Mouse (Mus musculus) megakaryocyte, embryonic 14.5 days (primary cell): Measurements from ENCODE around the gene Fgd4.

Source experiments
- FLI1 ChIP-seq: IDR thresholded peaks from 2 replicates; pipeline ENCODE4 v1.6.1; 2012; ENCODE audit warnings: low read length, inconsistent platforms, mixed read lengths
- GATA1 ChIP-seq: IDR thresholded peaks from 3 replicates; pipeline ENCODE4 v1.6.1; 2012; ENCODE audit warnings: mixed read lengths, low read length, inconsistent platforms, borderline replicate concordance

- no peak for TF ChIP-seq GATA1
- TF ChIP-seq FLI1 = no peak
Observed at GRCm38 (mm10) chr16:16573167-16573566, 27.2 kb downstream of the Fgd4 start.
